Mouse (Mus musculus) C2C12 (cell line): ENCODE data around the gene Serinc5.
"Not testable (repeated sequence)": the region's sequence is repeated elsewhere in the genome, so short reads cannot be mapped to it uniquely, and the experiment has no call there.

ENCODE experiments used
- CTCF ChIP-seq: IDR thresholded peaks from one replicate; pipeline ENCODE4 v1.5.1; 2011; ENCODE audit not compliant: control insufficient read depth, insufficient read depth, insufficient read length
- MAX ChIP-seq: IDR thresholded peaks from one replicate; pipeline ENCODE4 v1.6.1; 2011; ENCODE audit warnings: mild to moderate bottlenecking, control low read depth
- MYOD1 ChIP-seq: IDR thresholded peaks from one replicate; pipeline ENCODE4 v1.6.1; 2011; ENCODE audit warnings: low read depth; ENCODE audit not compliant: control insufficient read depth, insufficient read length
- MYOG ChIP-seq: IDR thresholded peaks from one replicate; pipeline ENCODE4 v1.6.1; 2011; ENCODE audit not compliant: control insufficient read depth, insufficient read length; ENCODE audit errors: extremely low read depth
- USF1 ChIP-seq: IDR thresholded peaks from one replicate; pipeline ENCODE4 v1.6.1; 2011; ENCODE audit warnings: low read depth, mild to moderate bottlenecking, control low read depth, moderate library complexity

DNA sequence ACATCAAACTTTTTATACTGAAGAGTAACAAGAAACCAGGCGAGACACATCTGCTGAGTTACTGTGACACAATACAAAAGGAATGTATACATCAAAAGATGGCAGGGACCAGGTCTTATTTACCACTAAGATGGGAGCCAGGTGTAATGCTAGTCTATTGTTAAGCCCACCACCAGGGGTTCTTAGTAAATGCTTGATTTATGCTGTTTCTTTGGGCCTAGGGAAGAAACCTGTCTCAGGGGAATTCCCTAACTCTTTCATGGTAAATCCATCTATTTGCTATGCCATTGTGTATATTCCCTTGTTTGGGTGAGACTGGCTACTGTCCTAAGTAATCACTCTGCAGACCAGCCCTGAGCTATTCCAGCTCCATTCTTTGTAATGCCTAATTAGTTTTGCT, 76.3 kb downstream of the Serinc5 start:
- TF ChIP-seq MYOG, CTCF, MAX, MYOD1, USF1: not testable (repeated sequence)
